Mouse (Mus musculus) granulocyte monocyte progenitor cell, adult 5-6 weeks (primary cell): ENCODE data around the gene Ntn5. TPM values are rescaled to one million over a fixed set of nuclear protein-coding genes. Genes with fewer than 3 reads are reported as not detected.
"Not testable (repeated sequence)": the region's sequence is repeated elsewhere in the genome, so short reads cannot be mapped to it uniquely, and the experiment has no call there.

Experiments
- ATAC-seq: replicated peaks from 2 replicates; pipeline ENCODE4 v1.8.0; 2016; ENCODE audit warnings: mild to moderate bottlenecking, moderate TSS enrichment, inconsistent platforms; ENCODE audit not compliant: poor library complexity, severe bottlenecking
- total RNA-seq, 2 experiments: library from RNA; stranded (forward) in 1 of 2; stranded (reverse) in 1 of 2; fragments of 200-712, 200-1000 nt in 1 of 2; fragments of >200 nt in 1 of 2; fragmentation: Nextera tagmentation in 1 of 2; gene quantifications; 2 replicates each; pipeline ENCODE4 v1.2.3; 2014 to 2017

Ntn5 gene
- total RNA-seq, 2 experiments from 2014 or later = not detected

DNA sequence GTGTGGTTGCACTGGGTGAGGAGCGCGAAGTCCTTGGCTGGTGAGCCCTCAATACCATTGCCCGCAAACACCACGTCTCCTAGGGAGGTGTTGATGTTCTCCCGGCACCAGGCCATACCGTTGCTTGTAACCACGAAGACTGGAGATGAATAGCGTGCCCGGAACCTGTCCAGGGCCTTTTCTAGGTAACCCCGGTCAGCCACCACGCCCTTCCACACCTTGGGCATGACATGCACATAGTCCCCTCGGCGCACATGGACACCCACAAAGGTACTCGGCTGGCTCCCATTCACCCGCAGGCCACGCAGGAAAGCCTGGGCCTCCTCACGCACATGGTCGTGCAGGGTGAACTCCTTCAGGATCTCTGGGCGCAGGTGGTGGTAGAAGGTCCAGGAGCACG lies 33.3 kb upstream of the Ntn5 start:
- not testable (repeated sequence) for ATAC-seq

DNA sequence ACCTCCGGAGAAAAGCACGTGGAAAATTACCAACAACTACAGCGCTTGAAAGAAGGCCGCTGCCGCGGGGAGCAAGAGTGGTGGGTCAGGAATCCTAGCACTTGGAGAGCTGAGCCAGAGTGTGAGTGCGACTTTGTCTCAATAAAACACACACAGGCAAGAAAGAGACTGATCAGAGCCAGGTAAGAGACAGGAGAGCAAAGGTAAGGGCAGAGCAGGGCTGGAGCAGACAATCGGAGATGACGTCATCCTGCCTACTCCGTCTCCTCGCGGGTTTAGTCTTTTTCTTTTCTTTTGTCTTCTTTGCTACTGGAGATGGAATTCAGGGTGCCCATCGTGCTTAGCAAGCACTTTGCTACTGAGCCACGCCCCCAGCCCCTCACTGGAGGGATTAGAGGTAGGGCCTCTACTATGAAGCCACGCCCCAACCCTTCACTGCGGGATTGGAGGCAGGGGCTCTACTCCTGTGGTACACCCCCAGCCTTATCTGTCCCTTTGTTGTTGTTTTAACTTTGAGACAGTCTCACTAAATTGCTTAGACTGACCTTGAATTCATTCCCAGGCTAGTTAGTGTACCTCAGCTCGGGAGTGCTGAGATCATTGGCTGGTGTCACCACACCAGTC lies 29.3 kb upstream of the Ntn5 start:
- no peak; the same call in 1 of the 2 replicates for ATAC-seq

DNA sequence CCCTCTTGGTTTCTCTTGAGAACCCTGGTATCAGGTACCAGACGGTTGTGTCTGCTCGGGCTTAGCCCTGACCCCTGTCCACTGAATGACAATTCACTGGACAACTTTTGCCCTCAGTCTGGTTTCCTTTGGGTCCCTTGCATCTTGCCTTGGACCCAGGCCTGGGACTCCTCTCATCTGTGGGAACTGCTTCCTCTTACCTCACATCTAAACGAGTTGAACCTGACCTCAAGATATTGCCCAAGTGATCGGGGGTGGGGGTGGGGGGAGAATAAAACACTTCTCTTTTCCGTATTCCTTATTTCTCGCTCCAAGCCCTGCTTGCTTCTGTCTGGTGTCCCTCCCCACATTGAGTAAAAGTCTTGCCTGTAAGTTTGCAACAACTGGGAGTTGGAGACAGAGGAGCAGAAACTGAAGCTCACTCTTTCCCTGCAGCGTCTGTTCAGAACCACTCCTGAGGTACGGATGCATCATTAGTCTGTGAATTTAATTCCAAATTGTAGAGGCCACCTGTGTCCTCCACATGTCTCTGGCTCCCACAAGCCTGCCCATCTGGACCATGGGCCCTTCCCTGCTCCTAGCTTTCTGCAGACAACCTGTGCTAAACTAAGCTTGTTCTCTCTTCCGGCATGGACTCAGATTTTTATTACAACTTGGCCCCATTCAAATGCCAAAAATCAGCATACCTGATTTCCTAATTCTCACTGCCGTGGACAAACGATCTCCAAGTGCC lies 22.9 kb upstream of the Ntn5 start:
- peak; percentile 97 for ATAC-seq

DNA sequence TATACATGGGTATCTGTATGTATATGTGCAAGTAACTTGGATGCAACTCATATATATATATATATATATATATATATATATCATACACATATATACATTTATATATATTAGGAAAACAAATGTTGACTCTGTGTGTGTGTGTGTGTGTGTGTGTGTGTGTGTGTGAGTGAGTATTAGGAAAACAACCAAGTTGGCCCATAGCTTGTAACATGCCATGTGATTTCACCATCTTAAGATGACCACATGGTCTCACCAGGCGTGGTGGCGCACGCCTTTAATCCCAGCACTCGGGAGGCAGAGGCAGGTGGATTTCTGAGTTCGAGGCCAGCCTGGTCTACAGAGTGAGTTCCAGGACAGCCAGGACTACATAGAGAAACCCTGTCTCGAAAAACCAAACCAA lies 22.1 kb upstream of the Ntn5 start:
- peak; percentile 51 for ATAC-seq

DNA sequence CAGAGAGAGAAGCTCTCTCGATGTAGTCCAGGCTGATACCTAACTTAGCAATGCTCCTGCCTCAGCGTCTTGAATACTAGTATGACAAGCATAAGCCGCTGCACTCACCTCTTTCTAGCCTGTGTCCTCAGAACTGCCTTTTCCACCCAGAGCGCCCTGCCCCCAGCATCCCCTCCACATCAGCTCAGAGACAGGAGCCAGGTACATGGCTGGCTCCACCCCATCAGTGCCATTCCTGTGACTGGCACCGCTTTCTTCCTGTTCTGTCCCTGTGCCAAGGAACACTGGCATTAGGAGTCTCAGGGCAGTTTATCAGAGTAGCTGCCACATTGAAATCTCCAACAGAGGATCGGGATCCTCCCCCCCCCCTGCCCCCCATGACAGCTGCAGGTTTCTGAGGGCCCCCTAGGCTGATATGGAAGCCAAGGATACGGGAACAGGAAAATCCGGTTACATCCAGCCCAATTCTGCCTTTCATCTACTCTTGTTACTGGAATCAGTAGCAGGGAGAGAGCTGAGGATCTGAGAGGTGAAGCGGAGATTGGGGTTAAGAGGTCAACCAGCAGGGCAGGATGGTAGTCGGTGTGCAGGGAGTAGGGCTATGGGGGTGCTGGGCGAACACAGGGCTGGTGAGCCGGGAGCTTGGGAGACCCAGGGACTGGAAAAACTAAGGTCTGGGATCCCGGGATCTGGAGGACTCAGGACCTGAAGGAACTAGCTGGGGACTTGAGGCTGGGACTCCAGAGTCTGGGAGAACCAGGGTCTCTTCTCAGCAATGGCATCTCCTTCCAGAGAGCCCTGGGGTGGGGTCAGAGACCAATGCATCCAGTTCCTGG lies 18.3 kb upstream of the Ntn5 start:
- ATAC-seq = no peak

DNA sequence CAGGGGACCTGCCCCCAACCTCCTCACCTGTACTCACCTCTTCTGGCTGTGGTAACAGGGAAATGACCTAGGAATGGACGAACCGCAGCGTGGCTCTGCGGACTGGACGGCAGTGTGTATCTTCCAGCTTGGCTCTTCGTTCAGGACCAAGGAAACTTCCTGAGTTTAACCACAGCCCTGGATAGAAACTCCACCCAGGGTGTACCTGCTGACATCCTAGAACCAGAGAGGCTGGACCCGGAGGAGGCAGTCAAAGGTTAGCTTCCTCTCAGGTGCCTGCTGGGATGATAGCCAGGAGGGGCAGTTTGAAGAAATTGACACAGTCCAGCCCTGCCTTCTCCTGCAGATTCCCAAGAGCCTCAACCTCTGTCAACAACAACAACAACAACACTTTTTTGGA lies 17.7 kb upstream of the Ntn5 start, which contains the start of gene Fut2:
Gene Fut2, minus strand, starts transcription at position 234 of the 400 bp plus-strand sequence.
- no peak for ATAC-seq

DNA sequence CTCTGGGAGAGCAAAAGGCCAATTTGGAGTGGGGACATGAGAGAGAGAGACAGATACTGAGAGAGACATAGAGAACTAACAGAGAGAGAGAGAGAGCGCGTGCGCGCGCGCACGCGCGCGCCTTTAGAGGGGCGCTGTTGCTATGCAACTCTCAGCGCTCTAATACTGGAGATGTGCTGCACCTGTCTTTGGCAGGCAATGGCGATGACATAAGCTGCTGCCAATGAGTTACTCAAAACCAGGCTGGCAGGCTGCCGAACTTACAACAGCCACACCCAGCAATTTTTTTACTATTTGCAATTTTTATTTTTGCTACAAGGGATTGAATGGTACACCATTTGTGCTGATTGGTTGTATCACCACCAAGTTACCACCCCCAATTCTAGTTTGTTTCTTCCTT lies 16.1 kb upstream of the Ntn5 start:
- no peak for ATAC-seq

DNA sequence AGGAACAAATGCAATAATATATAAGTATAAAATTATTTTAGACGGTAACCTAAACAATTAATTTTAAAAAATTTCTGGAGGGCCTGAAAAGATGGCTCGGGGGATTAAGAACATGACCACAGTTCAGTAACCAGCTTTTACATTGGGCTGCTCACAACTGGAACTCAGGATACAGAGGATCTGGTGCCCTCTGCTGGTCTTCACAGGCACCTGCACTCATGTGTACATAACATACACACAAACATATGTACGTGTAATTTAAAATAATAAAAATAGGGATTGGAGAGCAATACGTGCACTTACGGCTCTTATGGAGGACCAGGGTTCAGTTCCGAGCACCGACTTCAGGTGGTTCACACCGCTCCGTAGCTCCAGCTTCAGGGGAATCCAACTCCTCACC lies 14.9 kb upstream of the Ntn5 start:
- no peak; the same call in 1 of the 2 replicates for ATAC-seq

DNA sequence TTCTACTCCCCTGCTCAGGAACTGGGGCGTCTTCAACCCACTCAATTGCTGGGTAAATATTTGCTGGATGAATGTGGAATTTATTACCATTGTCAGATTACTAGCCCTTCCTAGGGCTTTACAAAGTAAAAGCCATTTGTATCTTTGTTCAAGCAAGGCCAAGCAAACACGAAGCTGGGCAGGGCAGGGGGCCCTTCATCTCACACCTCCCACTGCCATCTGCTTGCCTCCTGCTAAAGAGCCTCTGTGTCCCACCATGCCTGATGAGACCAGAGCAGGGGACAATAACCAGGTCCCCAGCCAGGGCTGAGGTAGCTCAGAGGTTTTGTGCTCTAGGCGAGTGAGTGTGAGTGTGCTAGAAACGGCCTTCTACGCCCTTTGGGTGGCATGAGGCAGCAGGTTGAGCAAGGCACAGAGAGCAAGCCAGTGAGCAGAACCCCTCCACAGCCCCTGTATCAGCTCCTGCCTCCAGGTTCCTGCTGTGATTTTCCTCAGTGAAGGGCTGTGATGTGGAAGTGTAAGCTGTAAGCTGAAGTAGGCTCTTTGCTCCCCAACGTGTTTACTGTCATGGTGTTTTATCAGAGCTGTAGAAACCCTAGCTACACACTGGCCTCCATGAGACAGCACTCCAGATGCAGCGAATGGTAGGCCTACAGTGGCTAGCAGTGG lies 6.1 kb upstream of the Ntn5 start:
- no peak for ATAC-seq

DNA sequence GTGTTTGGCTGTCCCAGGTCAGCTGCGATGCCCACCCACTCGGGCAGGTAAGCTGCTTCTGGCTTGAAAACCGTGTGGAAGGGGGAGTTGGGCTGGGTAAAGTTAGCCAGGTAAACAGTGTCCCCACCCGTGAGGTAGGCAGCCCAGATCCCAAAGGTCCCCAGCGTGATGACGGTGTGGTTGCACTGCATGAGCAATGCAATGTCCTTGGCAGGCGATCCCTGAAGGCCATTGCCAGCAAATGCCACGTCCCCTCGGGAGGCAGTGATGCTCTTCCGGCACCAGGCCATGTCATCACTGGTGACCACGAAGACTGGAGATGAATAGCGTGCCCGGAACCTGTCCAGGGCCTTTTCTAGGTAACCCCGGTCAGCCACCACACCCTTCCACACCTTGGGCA lies 5.3 kb upstream of the Ntn5 start:
- ATAC-seq = no peak

DNA sequence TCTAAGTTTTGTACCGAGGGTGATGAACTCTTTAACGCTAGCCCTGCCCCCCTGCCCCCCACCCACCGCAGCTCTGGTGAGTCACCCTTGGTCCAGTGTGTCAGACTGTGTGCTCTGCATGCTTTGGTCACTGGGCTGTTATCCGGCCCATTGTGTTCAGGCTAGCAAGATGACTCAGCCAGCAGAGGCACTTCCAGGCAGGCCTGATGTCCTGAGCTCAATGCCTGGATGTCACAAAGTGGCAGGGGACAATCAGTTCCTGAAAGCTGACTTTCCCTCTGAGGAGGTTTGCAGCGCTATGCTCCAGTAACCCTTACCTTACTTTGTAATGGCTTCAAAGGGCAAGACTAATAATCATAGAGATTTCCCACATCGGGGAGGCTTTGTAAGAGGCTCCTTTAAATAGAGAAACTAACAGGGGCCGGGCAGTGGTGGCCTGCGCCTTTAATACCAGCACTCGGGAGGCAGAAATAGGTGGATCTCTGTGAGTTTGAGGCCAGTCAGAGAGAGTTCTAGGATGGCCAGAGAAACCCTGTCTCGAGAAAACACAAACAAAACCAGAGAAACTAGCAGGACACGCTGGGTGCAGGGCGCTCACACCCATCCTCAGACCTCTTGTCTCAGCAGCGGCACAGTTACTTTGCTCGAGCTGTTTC lies 3.7 kb upstream of the Ntn5 start:
- no peak for ATAC-seq

DNA sequence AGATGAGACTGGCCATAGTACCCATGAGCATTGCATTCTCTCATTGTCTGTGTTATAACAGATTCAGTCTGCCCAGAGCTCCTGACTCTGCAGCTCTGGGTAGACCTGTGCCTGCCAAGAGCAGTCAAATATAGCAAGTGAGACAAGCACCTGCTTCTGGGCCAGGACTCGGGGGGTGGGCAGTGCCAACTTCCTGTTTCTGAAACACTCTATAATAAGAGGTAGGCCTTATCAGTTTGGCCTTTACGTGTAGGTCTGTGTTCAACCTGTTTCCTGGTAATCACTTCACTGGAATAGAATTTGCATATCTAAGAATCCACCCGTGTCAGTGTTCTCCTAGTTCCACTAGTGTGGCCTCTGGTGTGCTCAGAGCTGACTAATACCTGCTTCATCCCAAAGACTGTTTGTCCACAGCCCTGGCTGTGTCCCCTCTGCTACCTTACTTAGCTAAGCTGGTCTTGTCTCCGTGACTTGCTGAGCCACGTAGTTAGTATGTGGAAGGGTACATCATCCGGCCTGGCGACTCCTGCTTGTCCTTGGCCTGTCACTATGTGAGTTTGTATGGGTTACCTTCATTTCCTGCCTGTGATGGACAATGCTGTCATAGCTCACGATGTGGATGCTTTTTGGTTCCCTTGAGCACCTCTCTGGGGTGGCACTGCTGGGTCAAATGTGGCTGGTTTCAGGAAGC lies 2.6 kb upstream of the Ntn5 start:
- ATAC-seq = 0 out of 2 replicates have a peak, but pooled peaks have one; percentile 18

DNA sequence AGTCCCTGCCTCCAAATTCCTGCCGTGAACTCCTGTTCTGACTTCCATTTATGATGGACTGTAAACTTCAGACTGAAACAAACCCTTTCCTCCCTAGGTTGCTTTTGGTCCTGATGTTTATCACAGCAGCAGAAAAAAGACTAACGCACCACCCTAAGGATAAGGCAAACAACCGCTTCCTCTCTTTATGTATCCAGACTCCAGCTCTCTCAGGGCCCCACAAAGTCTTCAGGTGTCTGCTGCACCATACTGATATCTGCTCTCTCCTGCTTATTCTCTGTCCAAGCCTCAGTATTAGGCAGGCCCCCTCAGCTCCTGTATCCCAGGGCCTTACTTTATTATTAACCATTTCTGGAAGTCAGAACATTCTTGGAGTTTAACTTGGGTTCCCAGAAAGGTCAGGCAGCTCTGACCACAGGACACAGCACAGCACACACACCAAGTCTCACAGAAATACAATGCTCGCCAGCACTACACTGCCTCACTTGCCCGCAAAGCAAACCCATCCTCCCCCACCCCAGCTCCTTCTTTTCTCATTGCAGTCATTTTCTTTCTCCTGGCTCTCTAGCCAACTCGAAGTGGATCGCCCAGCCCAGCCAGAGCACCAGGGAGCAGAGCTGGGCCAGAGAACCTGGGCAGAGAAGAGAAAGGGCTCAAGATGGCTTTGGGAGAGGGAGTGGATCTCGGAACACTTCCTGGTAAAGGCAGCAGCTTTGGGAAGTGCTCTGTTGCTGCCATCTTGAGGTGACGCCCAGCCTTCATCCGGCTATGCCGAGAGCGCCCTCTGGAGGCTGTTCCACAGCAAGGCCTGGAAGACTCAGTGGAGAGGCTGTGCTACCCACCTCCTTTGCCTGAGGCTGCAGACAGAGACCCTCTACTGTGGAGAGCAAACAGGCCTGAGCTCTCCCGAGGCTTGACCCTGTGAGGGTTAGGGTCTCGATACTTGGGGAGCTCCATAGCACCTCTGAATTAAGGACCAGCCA lies 1.4 kb upstream of the Ntn5 start:
- ATAC-seq = peak; percentile 84

DNA sequence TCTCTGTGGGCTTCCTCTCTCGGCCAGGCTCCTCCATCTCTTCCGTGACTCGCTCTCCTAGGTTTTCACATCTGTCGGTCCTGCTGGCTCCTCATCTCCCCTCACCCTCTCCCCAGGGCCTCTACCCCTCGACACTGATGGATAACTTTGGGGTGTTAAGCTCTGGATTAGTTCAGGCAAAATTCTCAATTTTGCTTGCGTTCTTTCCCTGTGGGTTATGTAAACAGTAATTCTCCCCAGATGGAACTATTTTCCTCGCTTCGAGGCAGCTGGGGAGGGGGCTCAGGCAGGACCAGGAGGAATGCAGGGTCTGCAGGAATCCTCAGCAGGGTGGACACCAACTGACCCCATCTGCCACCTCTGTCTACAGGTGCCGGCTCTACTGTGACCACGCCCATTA lies 2.0 kb downstream of the Ntn5 start:
- ATAC-seq = no peak

DNA sequence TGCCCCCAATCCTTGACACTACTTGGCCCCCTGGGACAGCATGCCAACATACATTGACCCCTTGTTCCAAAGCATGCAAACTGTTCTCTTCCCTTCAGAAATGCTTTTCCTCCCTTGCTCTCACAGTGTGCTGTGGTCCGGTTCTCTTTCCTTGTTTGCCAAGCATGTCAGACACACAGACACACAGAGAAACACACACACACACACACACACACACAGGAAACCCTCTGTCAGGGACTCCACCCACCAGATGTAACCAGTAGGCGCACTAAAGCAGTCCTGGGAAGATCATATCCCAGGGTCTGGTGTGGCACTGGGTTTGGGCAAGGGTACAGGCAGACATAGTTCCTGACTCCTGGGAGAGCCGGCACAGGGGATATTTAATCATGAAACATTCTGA lies 3.0 kb downstream of the Ntn5 start:
- ATAC-seq = no peak

DNA sequence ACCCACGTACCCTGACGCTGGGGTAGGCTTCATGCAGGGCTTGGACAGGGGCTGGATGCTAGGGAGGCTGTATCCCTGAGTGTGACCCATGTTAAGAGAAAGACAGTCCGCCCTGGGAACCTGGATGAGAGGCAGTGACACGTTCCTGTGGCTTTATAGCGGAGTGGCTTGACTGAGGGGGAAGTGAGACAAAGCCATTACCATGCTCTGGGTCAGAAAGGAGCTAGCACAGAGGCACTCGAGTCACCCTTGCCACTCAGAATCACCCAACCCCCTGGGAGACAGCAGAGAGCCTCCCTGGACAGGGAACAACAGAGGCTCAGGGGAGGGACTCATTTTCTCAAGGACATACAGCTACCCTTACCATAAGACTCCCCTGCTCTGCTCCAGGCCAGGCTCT lies 5.3 kb downstream of the Ntn5 start:
- peak; percentile 66 for ATAC-seq

DNA sequence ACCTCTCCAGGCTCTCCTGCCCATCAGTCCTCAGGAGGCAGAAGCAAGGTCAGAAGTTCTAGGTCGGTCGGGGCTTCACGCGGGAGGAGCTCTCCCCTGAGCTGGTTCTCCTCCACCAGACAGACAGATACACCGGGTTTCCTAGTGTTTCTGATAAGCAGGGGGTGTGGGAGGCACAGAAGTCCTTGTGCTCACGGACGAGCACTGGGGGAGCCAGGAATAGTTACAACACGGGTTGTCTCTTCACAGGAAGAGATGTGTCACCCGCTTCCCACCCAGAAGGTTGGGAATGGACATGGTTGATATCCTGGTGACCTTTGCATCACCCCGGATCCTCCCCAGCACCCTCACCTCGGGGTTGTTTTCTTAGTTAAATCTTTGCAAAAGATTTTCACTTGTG lies 6.0 kb downstream of the Ntn5 start:
- ATAC-seq = no peak

DNA sequence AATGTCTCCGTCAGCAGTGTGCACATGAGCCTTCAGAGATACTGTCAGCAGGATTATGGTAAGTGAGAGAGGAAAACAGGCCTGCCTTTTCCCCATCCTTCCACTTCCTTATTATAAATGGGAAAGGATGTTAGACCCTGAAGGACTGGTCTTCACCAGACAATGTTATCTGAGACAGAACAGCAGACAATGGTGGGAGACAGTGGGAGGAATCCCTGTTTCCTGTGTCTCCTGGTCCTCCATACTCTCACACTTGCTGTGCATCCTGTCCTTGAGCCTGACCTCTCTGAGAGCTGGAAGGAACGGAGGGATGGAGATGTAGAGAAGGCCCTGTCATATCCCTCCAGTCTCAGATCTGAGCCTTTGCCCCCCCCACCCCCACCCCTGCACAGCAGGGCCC lies 8.5 kb downstream of the Ntn5 start:
- ATAC-seq = no peak
